Mouse (Mus musculus): ENCODE data around the gene Mef2b. TPM values are rescaled to one million over a fixed set of nuclear protein-coding genes. Genes with fewer than 3 reads are reported as not detected.
"Not testable (repeated sequence)": the region's sequence is repeated elsewhere in the genome, so short reads cannot be mapped to it uniquely, and the experiment has no call there.

Mef2b gene
- polyA plus RNA-seq, 2 experiments, result 0.04 TPM; not detected in 1

GRCm38 (mm10) chr8:70214411-70214810, 74.9 kb downstream of the Mef2b start:
- ATAC-seq (ENCODE audit: insufficient read depth), result no peak
- Histone ChIP-seq H3K36me3 (replicated peaks; ENCODE audit: control insufficient read depth, insufficient read depth, low read depth) (no peaks in the 10 kb centered on the region), H3K9ac (replicated peaks) (no peak overlapping the region), H3K4me2 (ENCODE audit: low read depth) (no peak overlapping the region), H3K9me3 (ENCODE audit: control insufficient read depth, low read length) (no peaks in the 10 kb centered on the region), H3K4me3 (ENCODE audit: insufficient read depth in 1 of 2, low read depth in 2 of 2, low read length in 2 of 2) (no peak overlapping the region), H3K27ac (no peak overlapping the region), H3K4me1 (replicated peaks; ENCODE audit: control insufficient read depth in 2 of 2, insufficient read depth in 2 of 2, low read length in 1 of 2) (peaks cover 18 to 19% of the 10 kb centered on the region in 2 experiments), H3K27me3 (ENCODE audit: control insufficient read depth, insufficient read depth, low read length) (no peaks in the 10 kb centered on the region)
- WGBS (ENCODE audit: insufficient replicate concordance), result 59% methylated on average over 3 of the region's 3 CpGs
- DNase-seq (ENCODE audit: low read depth in 3 of 3, low spot score in 3 of 3), result no peak
- TF ChIP-seq CTCF (IDR thresholded peaks at IDR 0.05; ENCODE audit: low read depth) (no peak), EP300 (IDR thresholded peaks at IDR 0.05; ENCODE audit: low read depth) (no peak)

- Histone ChIP-seq H3K36me3 (replicated peaks; ENCODE audit: control insufficient read depth, insufficient read depth, low read depth) (no peaks in the 10 kb centered on the region), H3K4me2 (ENCODE audit: low read depth) (no peak overlapping the region), H3K27ac (no peak overlapping the region), H3K4me3 (ENCODE audit: insufficient read depth in 1 of 2, low read depth in 2 of 2, low read length in 2 of 2) (no peak overlapping the region), H3K4me1 (replicated peaks; ENCODE audit: control insufficient read depth in 2 of 2, insufficient read depth in 2 of 2, low read length in 1 of 2) (peaks cover 19 to 20% of the 10 kb centered on the region in 2 experiments), H3K27me3 (ENCODE audit: control insufficient read depth, insufficient read depth, low read length) (no peaks in the 10 kb centered on the region), H3K9me3 (ENCODE audit: control insufficient read depth, low read length) (no peaks in the 10 kb centered on the region), H3K9ac (replicated peaks) (no peak overlapping the region)
- DNase-seq (ENCODE audit: low read depth in 3 of 3, low spot score in 3 of 3) (no peak), ATAC-seq (ENCODE audit: insufficient read depth) (no peak)
- TF ChIP-seq CTCF (IDR thresholded peaks at IDR 0.05; ENCODE audit: low read depth) (no peak), EP300 (IDR thresholded peaks at IDR 0.05; ENCODE audit: low read depth) (no peak)
- 60% methylated on average over 5 of the region's 5 CpGs for WGBS (ENCODE audit: insufficient replicate concordance)
These were observed 75.6 kb downstream of the Mef2b start for GRCm38 (mm10) chr8:70215092-70215491.

- not testable (repeated sequence) for DNase-seq (ENCODE audit: low read depth in 3 of 3, low spot score in 3 of 3); ATAC-seq (ENCODE audit: insufficient read depth); H3K27me3 ChIP-seq (ENCODE audit: control insufficient read depth, insufficient read depth, low read length); H3K9me3 ChIP-seq (ENCODE audit: control insufficient read depth, low read length); H3K4me3 ChIP-seq (ENCODE audit: insufficient read depth in 1 of 2, low read depth in 2 of 2, low read length in 2 of 2); H3K27ac ChIP-seq; H3K36me3 ChIP-seq (replicated peaks; ENCODE audit: control insufficient read depth, insufficient read depth, low read depth); H3K4me2 ChIP-seq (ENCODE audit: low read depth); H3K9ac ChIP-seq (replicated peaks)
- 80% methylated on average over 3 of the region's 3 CpGs for WGBS (ENCODE audit: insufficient replicate concordance)
- peaks cover 11 to 16% of the 10 kb centered on the region in 2 experiments for H3K4me1 ChIP-seq (replicated peaks; ENCODE audit: control insufficient read depth in 2 of 2, insufficient read depth in 2 of 2, low read length in 1 of 2)
These were observed 76.7 kb downstream of the Mef2b start for GRCm38 (mm10) chr8:70216161-70216560.

- DNase-seq (ENCODE audit: low read depth in 3 of 3, low spot score in 3 of 3), result no peak
- 72% methylated on average over 1 of the region's 1 CpGs for WGBS (ENCODE audit: insufficient replicate concordance)
- no peak for ATAC-seq (ENCODE audit: insufficient read depth)
- TF ChIP-seq CTCF (IDR thresholded peaks at IDR 0.05; ENCODE audit: low read depth), result no peak
- TF ChIP-seq EP300 (IDR thresholded peaks at IDR 0.05; ENCODE audit: low read depth), result no peak
- no peak overlapping the region for H3K4me2 ChIP-seq (ENCODE audit: low read depth)
- H3K9me3 ChIP-seq (ENCODE audit: control insufficient read depth, low read length), result no peaks in the 10 kb centered on the region
- H3K9ac ChIP-seq (replicated peaks), result no peak overlapping the region
- H3K36me3 ChIP-seq (replicated peaks; ENCODE audit: control insufficient read depth, insufficient read depth, low read depth), result no peaks in the 10 kb centered on the region
- no peaks in the 10 kb centered on the region for H3K27me3 ChIP-seq (ENCODE audit: control insufficient read depth, insufficient read depth, low read length)
- H3K4me1 ChIP-seq (replicated peaks; ENCODE audit: control insufficient read depth in 2 of 2, insufficient read depth in 2 of 2, low read length in 1 of 2), result peaks cover 8 to 14% of the 10 kb centered on the region in 2 experiments
- H3K4me3 ChIP-seq (ENCODE audit: insufficient read depth in 1 of 2, low read depth in 2 of 2, low read length in 2 of 2), result no peak overlapping the region
- H3K27ac ChIP-seq, result no peak overlapping the region
These were observed 77.1 kb downstream of the Mef2b start for GRCm38 (mm10) chr8:70216566-70216965.

Small RNA genes lying within 50 kb of the gene (microRNA-seq; reads per million reads assigned to microRNA genes)
- gene Mir7066, result not detected

Other genes with a start within 250 kb of the Mef2b start
- gene Tssk6, start 237.5 kb upstream of the Mef2b start, polyA plus RNA-seq (2012; rRNA removed), result 0.41 and 0.50 TPM in 2 replicates
- gene Tssk6, start 237.5 kb upstream of the Mef2b start, polyA plus RNA-seq (2014; fragmentation: Nextera tagmentation; extraction: Ambion mirVana), result 1.7 and 1.9 TPM in 2 replicates
- 26.2 and 44.8 TPM in 2 replicates for gene Ndufa13, start 237.2 kb upstream of the Mef2b start, polyA plus RNA-seq (2012; rRNA removed)
- 109 and 113 TPM in 2 replicates for gene Ndufa13, start 237.2 kb upstream of the Mef2b start, polyA plus RNA-seq (2014; fragmentation: Nextera tagmentation; extraction: Ambion mirVana)
- gene Yjefn3, start 237.0 kb upstream of the Mef2b start, polyA plus RNA-seq (2012; rRNA removed), result 0.30 and 0.36 TPM in 2 replicates
- gene Yjefn3, start 237.0 kb upstream of the Mef2b start, polyA plus RNA-seq (2014; fragmentation: Nextera tagmentation; extraction: Ambion mirVana), result 0.77 and 0.79 TPM in 2 replicates
- 18.3 and 19.2 TPM in 2 replicates for gene Gatad2a, start 143.3 kb upstream of the Mef2b start, polyA plus RNA-seq (2012; rRNA removed)
- gene Gatad2a, start 143.3 kb upstream of the Mef2b start, polyA plus RNA-seq (2014; fragmentation: Nextera tagmentation; extraction: Ambion mirVana), result 22.7 and 32.9 TPM in 2 replicates
- 19.2 and 19.4 TPM in 2 replicates for gene Mau2, start 97.0 kb upstream of the Mef2b start, polyA plus RNA-seq (2012; rRNA removed)
- 15.6 and 19.6 TPM in 2 replicates for gene Mau2, start 97.0 kb upstream of the Mef2b start, polyA plus RNA-seq (2014; fragmentation: Nextera tagmentation; extraction: Ambion mirVana)
- gene Sugp1, start 96.9 kb upstream of the Mef2b start, polyA plus RNA-seq (2012; rRNA removed), result 4.7 and 6.2 TPM in 2 replicates
- gene Sugp1, start 96.9 kb upstream of the Mef2b start, polyA plus RNA-seq (2014; fragmentation: Nextera tagmentation; extraction: Ambion mirVana), result 8.8 and 10.3 TPM in 2 replicates
- 1.2 and 1.3 TPM in 2 replicates for gene Tm6sf2, start 66.8 kb upstream of the Mef2b start, polyA plus RNA-seq (2012; rRNA removed)
- gene Tm6sf2, start 66.8 kb upstream of the Mef2b start, polyA plus RNA-seq (2014; fragmentation: Nextera tagmentation; extraction: Ambion mirVana), result 0.85 and 1.3 TPM in 2 replicates
- gene Hapln4, start 56.3 kb upstream of the Mef2b start, polyA plus RNA-seq (2012; rRNA removed), result 0.05 and 0.06 TPM in 2 replicates
- not detected in 2 replicates for gene Hapln4, start 56.3 kb upstream of the Mef2b start, polyA plus RNA-seq (2014; fragmentation: Nextera tagmentation; extraction: Ambion mirVana)
- 0.01 and 0.11 TPM in 2 replicates for gene Ncan, start 18.8 kb upstream of the Mef2b start, polyA plus RNA-seq (2012; rRNA removed)
- not detected in 2 replicates for gene Ncan, start 18.8 kb upstream of the Mef2b start, polyA plus RNA-seq (2014; fragmentation: Nextera tagmentation; extraction: Ambion mirVana)
- 9.3 and 11.1 TPM in 2 replicates for gene Nr2c2ap, start 8.4 kb upstream of the Mef2b start, polyA plus RNA-seq (2012; rRNA removed)
- 11.8 and 12.0 TPM in 2 replicates for gene Nr2c2ap, start 8.4 kb upstream of the Mef2b start, polyA plus RNA-seq (2014; fragmentation: Nextera tagmentation; extraction: Ambion mirVana)
- gene Rfxank, start 557 bp upstream of the Mef2b start, polyA plus RNA-seq (2012; rRNA removed), result 5.3 and 6.4 TPM in 2 replicates
- gene Rfxank, start 557 bp upstream of the Mef2b start, polyA plus RNA-seq (2014; fragmentation: Nextera tagmentation; extraction: Ambion mirVana), result 6.1 and 7.0 TPM in 2 replicates
- 27.0 and 27.1 TPM in 2 replicates for gene Borcs8, start 212 bp upstream of the Mef2b start, polyA plus RNA-seq (2012; rRNA removed)
- gene Borcs8, start 212 bp upstream of the Mef2b start, polyA plus RNA-seq (2014; fragmentation: Nextera tagmentation; extraction: Ambion mirVana), result 25.1 and 25.4 TPM in 2 replicates
- gene Tmem161a, start 32.6 kb downstream of the Mef2b start, polyA plus RNA-seq (2012; rRNA removed), result 33.0 and 38.0 TPM in 2 replicates
- gene Tmem161a, start 32.6 kb downstream of the Mef2b start, polyA plus RNA-seq (2014; fragmentation: Nextera tagmentation; extraction: Ambion mirVana), result 15.6 TPM in 2 replicates
- gene Slc25a42, start 72.6 kb downstream of the Mef2b start, polyA plus RNA-seq (2012; rRNA removed), result 14.7 and 16.1 TPM in 2 replicates
- 3.3 and 4.5 TPM in 2 replicates for gene Slc25a42, start 72.6 kb downstream of the Mef2b start, polyA plus RNA-seq (2014; fragmentation: Nextera tagmentation; extraction: Ambion mirVana)
- 14.1 and 17.3 TPM in 2 replicates for gene Sugp2, start 94.5 kb downstream of the Mef2b start, polyA plus RNA-seq (2012; rRNA removed)
- gene Sugp2, start 94.5 kb downstream of the Mef2b start, polyA plus RNA-seq (2014; fragmentation: Nextera tagmentation; extraction: Ambion mirVana), result 7.5 and 9.9 TPM in 2 replicates
- gene Armc6, start 94.8 kb downstream of the Mef2b start, polyA plus RNA-seq (2012; rRNA removed), result 12.4 and 13.5 TPM in 2 replicates
- 10.5 and 12.0 TPM in 2 replicates for gene Armc6, start 94.8 kb downstream of the Mef2b start, polyA plus RNA-seq (2014; fragmentation: Nextera tagmentation; extraction: Ambion mirVana)
- gene Homer3, start 143.1 kb downstream of the Mef2b start, polyA plus RNA-seq (2012; rRNA removed), result 5.5 and 6.5 TPM in 2 replicates
- gene Homer3, start 143.1 kb downstream of the Mef2b start, polyA plus RNA-seq (2014; fragmentation: Nextera tagmentation; extraction: Ambion mirVana), result 3.9 and 4.2 TPM in 2 replicates
- gene Ddx49, start 162.8 kb downstream of the Mef2b start, polyA plus RNA-seq (2012; rRNA removed), result 17.9 and 20.3 TPM in 2 replicates
- gene Ddx49, start 162.8 kb downstream of the Mef2b start, polyA plus RNA-seq (2014; fragmentation: Nextera tagmentation; extraction: Ambion mirVana), result 20.8 and 22.3 TPM in 2 replicates
- 138 and 180 TPM in 2 replicates for gene Cope, start 162.8 kb downstream of the Mef2b start, polyA plus RNA-seq (2012; rRNA removed)
- 164 and 171 TPM in 2 replicates for gene Cope, start 162.8 kb downstream of the Mef2b start, polyA plus RNA-seq (2014; fragmentation: Nextera tagmentation; extraction: Ambion mirVana)
- 0.09 and 0.14 TPM in 2 replicates for gene Cers1, start 176.1 kb downstream of the Mef2b start, polyA plus RNA-seq (2012; rRNA removed)
- not detected in 2 replicates for gene Cers1, start 176.1 kb downstream of the Mef2b start, polyA plus RNA-seq (2014; fragmentation: Nextera tagmentation; extraction: Ambion mirVana)
- 0.16 and 0.22 TPM in 2 replicates for gene Gdf1, start 190.1 kb downstream of the Mef2b start, polyA plus RNA-seq (2012; rRNA removed)
- gene Gdf1, start 190.1 kb downstream of the Mef2b start, polyA plus RNA-seq (2014; fragmentation: Nextera tagmentation; extraction: Ambion mirVana), result not detected in 2 replicates
- gene Upf1, start 213.6 kb downstream of the Mef2b start, polyA plus RNA-seq (2012; rRNA removed), result 12.3 and 14.1 TPM in 2 replicates
- 9.3 and 11.6 TPM in 2 replicates for gene Upf1, start 213.6 kb downstream of the Mef2b start, polyA plus RNA-seq (2014; fragmentation: Nextera tagmentation; extraction: Ambion mirVana)
- 0.39 and 0.47 TPM in 2 replicates for gene Comp, start 233.8 kb downstream of the Mef2b start, polyA plus RNA-seq (2012; rRNA removed)
- 0.29 and 0.85 TPM in 2 replicates for gene Comp, start 233.8 kb downstream of the Mef2b start, polyA plus RNA-seq (2014; fragmentation: Nextera tagmentation; extraction: Ambion mirVana)

All from liver, embryonic 14.5 days (tissue).